Mouse (Mus musculus): ENCODE measurements around the gene Rilpl1.

- 0 out of 2 replicates have a peak, but pooled peaks have one; percentile 2 for TF ChIP-seq CTCF (IDR thresholded peaks at IDR 0.05; ENCODE audit: control insufficient read depth, insufficient read depth, low read length)
- peak; percentile 85 for TF ChIP-seq POLR2A (IDR thresholded peaks at IDR 0.05; ENCODE audit: borderline replicate concordance, control insufficient read depth, low read depth, low read length)
These were observed 48.1 kb downstream of the Rilpl1 start, which contains the start of gene Snrnp35 for GRCm38 (mm10) chr5:124482966-124483654.
